Mouse (Mus musculus) heart, postnatal 0 days (tissue): Measurements from ENCODE around the gene Zfr.

ENCODE experiments used
- CTCF ChIP-seq: IDR thresholded peaks from 2 replicates; pipeline ENCODE4 v1.5.1; 2016; ENCODE audit warnings: antibody characterized with exemption, control low read depth, low read depth
- EP300 ChIP-seq: IDR thresholded peaks from 2 replicates; pipeline ENCODE4 v1.6.1; 2016; ENCODE audit warnings: antibody characterized with exemption, low read depth

DNA sequence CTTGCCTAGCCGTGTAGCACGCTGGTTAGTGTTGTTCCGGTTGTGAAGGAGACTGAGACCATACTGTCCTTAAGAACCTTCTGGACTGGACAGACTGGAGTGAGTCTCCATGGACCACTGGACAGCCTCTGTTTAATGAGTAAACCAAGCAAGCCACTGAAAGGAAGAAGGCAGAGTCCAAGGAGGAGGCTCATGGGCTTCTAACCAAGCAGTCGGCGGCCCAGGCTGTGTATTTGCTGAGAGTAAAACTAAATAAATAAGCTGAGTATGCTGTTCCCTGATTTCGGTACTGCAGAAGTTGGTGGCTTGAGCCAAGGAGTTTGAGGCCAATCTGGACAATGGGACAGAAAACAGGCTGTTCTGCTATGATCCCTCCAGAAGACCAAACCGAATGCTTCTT, 82.4 kb downstream of the Zfr start:
- TF ChIP-seq EP300 (no peak), CTCF (no peak)
